Mouse (Mus musculus): ENCODE results near the gene Hdac5.

- TF ChIP-seq CTCF (IDR thresholded peaks at IDR 0.05; ENCODE audit: low read depth) = peak; percentile 84
- TF ChIP-seq EP300 (IDR thresholded peaks at IDR 0.05; ENCODE audit: low read depth) = no peak
These were observed 20.2 kb downstream of the Hdac5 start for GRCm38 (mm10) chr11:102209742-102210141.
